Mouse (Mus musculus) liver, postnatal 0 days (tissue): Measurements from ENCODE around the gene Shoc2. TPM values are rescaled to one million over a fixed set of nuclear protein-coding genes. Genes with fewer than 3 reads are reported as not detected.

Experiments
- ATAC-seq: fragments of 200-750 bp; cut with Nextera tagmentation; 2 replicates; pipeline ENCODE4 v1.8.0; 2017; ENCODE audit warnings: mild to moderate bottlenecking, moderate library complexity
- DNase-seq: peaks from one replicate; pipeline ENCODE4 v3.0.0-alpha.2; 2016
- H3K27ac ChIP-seq: fragments of 300-500 bp; sonication (generic); 2 replicates; pipeline ENCODE4 v1.5.1; 2014; ENCODE audit warnings: antibody characterized with exemption, moderate library complexity, mild to moderate bottlenecking, low read depth
- H3K27me3 ChIP-seq: fragments of 300-500 bp; sonication (generic); 2 replicates; pipeline ENCODE4 v1.6.1; 2014; ENCODE audit warnings: low read length, control low read depth, mixed read lengths; ENCODE audit not compliant: insufficient read depth
- H3K36me3 ChIP-seq: fragments of 300-500 bp; sonication (generic); replicated peaks from 2 replicates; pipeline ENCODE4 v1.6.1; 2014; ENCODE audit warnings: mild to moderate bottlenecking, control low read depth, low read length, moderate library complexity, mixed read lengths; ENCODE audit not compliant: insufficient read depth
- H3K4me1 ChIP-seq: fragments of 300-500 bp; sonication (generic); 2 replicates; pipeline ENCODE4 v1.6.1; 2014; ENCODE audit warnings: antibody characterized with exemption, mild to moderate bottlenecking, control low read depth; ENCODE audit not compliant: insufficient read depth
- H3K4me2 ChIP-seq: fragments of 300-500 bp; sonication (generic); 2 replicates; pipeline ENCODE4 v1.6.1; 2014; ENCODE audit warnings: low read depth, mild to moderate bottlenecking, low read length, moderate library complexity, mixed read lengths
- H3K4me3 ChIP-seq: fragments of 300-500 bp; sonication (generic); 2 replicates; pipeline ENCODE4 v1.5.1; 2014; ENCODE audit warnings: low read depth, low read length
- H3K9ac ChIP-seq: fragments of 300-500 bp; sonication (generic); replicated peaks from 2 replicates; pipeline ENCODE4 v1.6.1; 2014; ENCODE audit warnings: mild to moderate bottlenecking, moderate library complexity
- H3K9me3 ChIP-seq: fragments of 300-500 bp; sonication (generic); 2 replicates; pipeline ENCODE4 v1.6.1; 2016; ENCODE audit warnings: mild to moderate bottlenecking, control low read depth, low read length, mixed read lengths
- CTCF ChIP-seq: sonication (generic); IDR thresholded peaks from 2 replicates; pipeline ENCODE4 v1.5.1; 2016; ENCODE audit warnings: antibody characterized with exemption, low read depth
- EP300 ChIP-seq: IDR thresholded peaks from 2 replicates; pipeline ENCODE4 v1.6.1; 2016; ENCODE audit warnings: antibody characterized with exemption, low read depth, mild to moderate bottlenecking
- whole genome bisulfite sequencing: fragments of 180-500 bp; shearing (Covaris S2); extraction: QIAGEN DNeasy Blood & Tissue Kit; methylation state at CpG from one replicate; pipeline ENCODE4 v1.1.7; 2014; ENCODE audit not compliant: insufficient replicate concordance; 5-methylcytosine and 5-hydroxymethylcytosine counted together
- polyA plus RNA-seq: library from polyadenylated mRNA; unstranded; fragments of >200 nt; fragmentation: Nextera tagmentation; extraction: Ambion mirVana; gene quantifications from 2 replicates; pipeline ENCODE4 v1.2.1, GENCODE M21; 2015

Gene Shoc2
- polyA plus RNA-seq, 1 experiment from 2014 or later, result 13.7 TPM

GRCm38 (mm10) chr19:53971938-53972337 lies 27.8 kb downstream of the Shoc2 start:
- Histone ChIP-seq H3K4me3 (no peak overlapping the region), H3K4me2 (peak overlapping the region; percentile 20), H3K36me3 (no peaks in the 10 kb centered on the region), H3K27me3 (no peaks in the 10 kb centered on the region), H3K9ac (no peak overlapping the region), H3K9me3 (no peaks in the 10 kb centered on the region), H3K27ac (peak overlapping the region; percentile 36), H3K4me1 (peaks cover 5% of the 10 kb centered on the region; the same call in 1 of the 2 replicates)
- WGBS, result 41% methylated on average over 7 of the region's 7 CpGs
- DNase-seq (no peak), ATAC-seq (no peak; the same call in 1 of the 2 replicates)
- TF ChIP-seq EP300, result no peak
- no peak for TF ChIP-seq CTCF

DNA sequence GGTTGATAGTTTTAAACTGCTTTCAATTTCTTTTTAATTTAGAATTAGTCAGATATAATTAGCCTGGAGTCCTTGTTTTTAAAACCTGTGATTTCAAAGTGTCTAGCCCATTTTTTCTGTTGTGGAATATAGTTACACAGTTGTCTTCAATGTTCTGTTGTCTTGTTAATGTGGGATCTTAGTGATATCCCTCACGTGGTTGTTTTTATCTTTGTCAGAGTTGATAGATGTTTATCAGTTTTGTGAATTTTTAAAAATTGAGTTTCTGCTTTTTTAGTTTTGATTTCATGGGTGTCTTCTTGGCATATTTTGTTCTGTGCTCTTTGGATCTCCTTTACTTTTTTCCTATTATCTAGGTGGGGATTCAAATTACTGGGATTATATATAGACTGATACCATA lies 29.6 kb downstream of the Shoc2 start:
- Histone ChIP-seq H3K4me3 (no peak overlapping the region), H3K9ac (no peak overlapping the region), H3K27me3 (no peaks in the 10 kb centered on the region), H3K27ac (no peak overlapping the region), H3K9me3 (no peaks in the 10 kb centered on the region), H3K4me2 (no peak overlapping the region), H3K4me1 (peaks cover 5% of the 10 kb centered on the region; the same call in 1 of the 2 replicates), H3K36me3 (no peaks in the 10 kb centered on the region)
- DNase-seq (no peak), ATAC-seq (no peak)
- WGBS, result 63% methylated on average over 1 of the region's 1 CpGs
- no peak for TF ChIP-seq EP300
- no peak for TF ChIP-seq CTCF

DNA sequence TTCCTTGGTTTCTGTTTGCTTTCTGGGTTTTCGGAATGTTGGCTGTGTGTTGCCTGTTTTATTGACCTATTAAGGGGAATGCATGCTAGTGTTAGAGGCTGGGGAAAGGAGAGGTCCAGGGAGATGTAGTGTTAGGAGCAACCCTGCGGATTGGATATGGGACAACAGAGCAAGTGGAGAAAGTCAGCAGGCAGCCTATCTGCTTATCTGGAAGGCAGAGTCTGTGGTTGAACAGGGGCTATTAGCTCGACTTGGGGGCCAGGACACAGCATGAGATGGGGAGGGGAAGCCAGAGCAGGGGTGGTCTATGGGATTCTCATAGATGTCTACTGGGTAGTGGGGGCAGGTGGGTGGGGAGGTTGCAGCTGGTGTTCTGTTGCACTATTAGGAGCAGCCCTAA lies 37.9 kb downstream of the Shoc2 start:
- Histone ChIP-seq H3K9ac (no peak overlapping the region), H3K4me1 (0 out of 2 replicates have a peak, but pooled peaks cover 4% of the 10 kb centered on the region), H3K27ac (no peak overlapping the region), H3K4me3 (no peak overlapping the region), H3K36me3 (no peaks in the 10 kb centered on the region; the same call in 1 of the 2 replicates), H3K27me3 (no peaks in the 10 kb centered on the region), H3K9me3 (no peaks in the 10 kb centered on the region), H3K4me2 (no peak overlapping the region)
- ATAC-seq, result no peak
- 39% methylated on average over 3 of the region's 3 CpGs for WGBS
- DNase-seq, result no peak
- TF ChIP-seq EP300 (no peak), CTCF (no peak)

DNA sequence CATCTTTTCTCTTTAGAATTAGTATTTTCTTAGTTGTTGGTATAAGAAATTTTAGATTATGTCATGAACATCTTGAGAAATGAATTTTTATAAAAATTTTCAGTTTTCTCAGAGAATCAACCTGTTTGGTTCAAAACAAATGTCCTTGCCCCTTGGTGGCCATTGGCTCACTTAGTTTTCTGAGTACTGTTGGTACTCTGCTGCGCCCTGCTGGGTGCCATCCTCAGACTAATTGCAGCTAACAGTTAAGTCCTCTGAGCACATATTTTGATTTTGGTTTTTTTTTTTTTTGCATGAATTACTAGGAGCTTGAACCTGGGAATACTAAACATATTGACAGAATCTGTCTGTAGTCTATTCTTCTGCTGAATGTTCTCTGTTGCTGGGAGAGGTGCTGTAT lies 39.2 kb downstream of the Shoc2 start:
- DNase-seq (no peak), ATAC-seq (no peak)
- 76% methylated on average over 1 of the region's 1 CpGs for WGBS
- Histone ChIP-seq H3K27me3 (no peaks in the 10 kb centered on the region), H3K4me2 (no peak overlapping the region), H3K4me3 (no peak overlapping the region), H3K9ac (no peak overlapping the region), H3K27ac (no peak overlapping the region), H3K36me3 (peaks cover 12% of the 10 kb centered on the region; the same call in 1 of the 2 replicates), H3K9me3 (no peaks in the 10 kb centered on the region), H3K4me1 (0 out of 2 replicates have a peak, but pooled peaks cover 4% of the 10 kb centered on the region)
- TF ChIP-seq EP300, result no peak
- TF ChIP-seq CTCF, result peak; percentile 52

DNA sequence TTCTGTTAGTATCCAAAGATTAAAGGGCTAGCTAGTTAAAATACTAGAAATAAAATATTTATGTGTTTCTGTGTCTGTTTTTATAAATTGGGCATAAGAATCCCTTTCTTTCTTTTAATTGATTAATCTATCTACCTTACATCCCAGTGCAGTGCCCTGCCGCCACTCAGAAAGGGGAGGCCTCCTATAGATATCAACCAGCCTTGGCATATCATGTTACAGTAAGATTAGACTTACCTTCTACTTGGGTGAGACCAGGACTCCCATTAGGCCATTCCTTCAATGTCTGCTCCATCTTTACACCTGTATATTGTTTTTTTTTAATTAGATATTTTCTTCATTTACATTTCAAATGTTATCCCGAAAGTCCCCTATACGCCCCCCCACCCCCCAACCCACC lies 40.5 kb downstream of the Shoc2 start:
- Histone ChIP-seq H3K27ac (no peak overlapping the region), H3K36me3 (peaks cover 16% of the 10 kb centered on the region), H3K4me3 (no peak overlapping the region), H3K9me3 (no peaks in the 10 kb centered on the region), H3K9ac (no peak overlapping the region), H3K27me3 (no peaks in the 10 kb centered on the region), H3K4me1 (0 out of 2 replicates have a peak, but pooled peaks cover 4% of the 10 kb centered on the region), H3K4me2 (no peak overlapping the region)
- TF ChIP-seq CTCF, result no peak
- no peak for TF ChIP-seq EP300
- WGBS, result 79% methylated on average over 3 of the region's 3 CpGs
- DNase-seq (no peak), ATAC-seq (no peak)

- no peak overlapping the region for H3K9ac ChIP-seq
- TF ChIP-seq EP300 (no peak), CTCF (no peak)
- H3K27ac ChIP-seq, result no peak overlapping the region
- H3K4me1 ChIP-seq, result no peaks in the 10 kb centered on the region
- H3K27me3 ChIP-seq, result no peaks in the 10 kb centered on the region
- no peak overlapping the region for H3K4me2 ChIP-seq
- DNase-seq, result no peak
- no peaks in the 10 kb centered on the region for H3K9me3 ChIP-seq
- H3K36me3 ChIP-seq, result peaks cover 21% of the 10 kb centered on the region
- ATAC-seq, result no peak
- 85% methylated on average over 2 of the region's 2 CpGs for WGBS
- H3K4me3 ChIP-seq, result no peak overlapping the region
Observed at GRCm38 (mm10) chr19:53990538-53990937, 46.4 kb downstream of the Shoc2 start.

DNA sequence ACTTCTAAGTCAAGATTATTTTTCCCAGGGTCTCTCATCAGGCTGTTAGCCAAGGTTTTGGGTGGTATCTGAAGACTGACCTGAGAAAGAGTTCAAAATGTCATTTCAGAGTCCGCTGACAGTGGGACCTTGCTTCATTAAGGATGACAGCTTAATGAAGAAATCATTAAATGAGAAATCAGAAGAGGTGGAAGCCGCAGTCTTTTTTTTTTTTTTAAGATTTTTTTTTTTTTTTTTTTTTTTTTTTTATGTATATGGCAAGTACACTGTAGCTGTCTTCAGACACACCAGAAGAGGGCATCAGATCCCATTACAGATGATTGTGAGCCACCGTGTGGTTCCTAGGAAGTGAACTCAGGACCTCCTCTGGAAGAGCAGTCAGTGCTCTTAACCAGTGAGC lies 49.8 kb downstream of the Shoc2 start:
- no peak overlapping the region for H3K9ac ChIP-seq
- no peak overlapping the region for H3K27ac ChIP-seq
- no peak for DNase-seq
- 75% methylated on average over 3 of the region's 3 CpGs for WGBS
- TF ChIP-seq EP300, result no peak
- TF ChIP-seq CTCF, result no peak
- no peak for ATAC-seq
- H3K4me2 ChIP-seq, result no peak overlapping the region
- H3K4me1 ChIP-seq, result no peaks in the 10 kb centered on the region
- H3K27me3 ChIP-seq, result no peaks in the 10 kb centered on the region
- H3K9me3 ChIP-seq, result no peaks in the 10 kb centered on the region
- peaks cover 8% of the 10 kb centered on the region for H3K36me3 ChIP-seq
- no peak overlapping the region for H3K4me3 ChIP-seq
